Mouse (Mus musculus) kidney, adult 8-10 months (tissue): ENCODE measurements at regions not wholly inside any gene's neighbourhood (a gene's known extent, or its start where the extent isn't known, plus 50 kb on each side); places are given as distances from the start of the nearest gene placed in this dataset.

ENCODE experiments used
- DNase-seq, 2 experiments: peaks; one replicate each; pipeline ENCODE4 v3.0.0; 2022

DNA sequence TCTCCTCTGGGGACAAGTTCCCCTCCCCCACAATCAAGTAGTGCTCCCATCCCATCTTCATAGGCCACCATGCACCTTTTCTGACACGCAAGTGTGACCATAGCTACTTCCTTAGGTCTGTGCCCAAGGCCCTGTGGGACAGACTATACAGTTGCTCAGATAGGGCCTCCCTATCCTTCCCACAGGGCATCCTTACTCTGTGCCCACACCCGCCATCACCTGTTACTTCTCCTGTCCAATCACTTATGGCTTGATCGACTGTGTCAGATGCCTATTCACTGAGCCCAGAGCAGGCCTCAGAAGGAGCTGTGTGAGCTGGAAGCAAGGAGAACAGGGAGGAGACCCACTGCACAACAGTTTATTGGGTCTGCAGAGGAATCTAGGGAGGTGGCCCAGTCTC lies 56.6 kb upstream of the Lrpap1 start:
- no peak for DNase-seq

DNA sequence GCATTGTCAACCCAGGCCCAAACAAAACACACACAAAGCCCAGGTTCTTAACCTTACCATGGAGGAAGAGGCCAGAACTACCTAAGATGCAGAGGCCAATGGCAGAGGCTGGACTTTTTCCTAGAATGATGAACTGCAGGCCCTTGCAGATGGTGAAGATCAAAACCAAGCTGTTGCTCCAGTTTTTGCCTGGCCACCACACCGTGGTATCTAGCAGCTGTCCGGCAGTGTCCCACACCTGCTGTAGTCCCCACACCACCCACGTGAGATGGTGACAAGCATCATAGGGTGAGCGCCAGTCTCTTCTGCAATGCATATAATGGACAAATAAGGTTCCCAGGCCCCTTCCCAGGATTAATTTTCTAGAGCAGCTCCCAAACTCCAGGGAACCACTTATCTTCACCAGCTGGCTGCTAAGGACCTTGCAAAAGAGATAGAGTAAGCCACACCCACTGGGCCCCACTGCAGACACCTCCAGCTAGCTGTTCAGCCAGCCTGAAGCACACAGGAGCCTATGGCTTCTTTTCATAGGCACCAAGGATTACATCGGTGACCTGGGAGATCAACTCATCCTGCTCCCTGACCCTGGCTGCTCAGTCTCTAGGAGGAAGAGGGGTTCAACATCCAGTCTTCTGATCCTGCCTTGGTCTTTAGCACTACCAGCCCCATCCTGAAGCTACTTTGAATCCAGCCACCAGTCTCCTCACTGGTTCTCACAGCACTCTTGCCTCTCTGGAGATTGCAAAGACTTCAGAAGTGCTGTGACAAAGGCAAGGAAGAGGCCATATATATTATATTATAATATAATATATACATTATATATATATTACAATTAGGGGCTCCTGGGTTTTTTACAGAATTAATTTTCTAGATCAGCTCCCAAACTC lies 55.6 kb upstream of the Lrpap1 start:
- no peak for DNase-seq

DNA sequence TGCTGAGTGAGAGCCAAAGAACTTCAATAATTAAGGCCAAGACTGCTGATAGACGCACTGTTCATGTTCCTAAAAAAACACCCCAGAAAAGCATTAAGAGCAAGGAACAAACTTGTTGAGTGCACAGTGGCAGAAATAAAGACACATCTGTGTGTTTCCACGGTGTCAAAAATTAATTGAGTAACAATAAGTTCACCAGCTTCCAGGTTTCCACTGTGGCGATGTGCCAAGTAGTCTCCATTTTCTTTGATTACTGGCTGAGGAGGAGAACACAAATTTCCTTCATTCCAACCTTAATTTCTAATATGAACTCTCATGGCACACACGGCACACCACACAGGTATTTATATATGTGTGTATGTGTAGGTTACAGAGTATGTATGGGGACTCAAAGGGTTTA lies 54.3 kb upstream of the Lrpap1 start:
- no peak for DNase-seq

DNA sequence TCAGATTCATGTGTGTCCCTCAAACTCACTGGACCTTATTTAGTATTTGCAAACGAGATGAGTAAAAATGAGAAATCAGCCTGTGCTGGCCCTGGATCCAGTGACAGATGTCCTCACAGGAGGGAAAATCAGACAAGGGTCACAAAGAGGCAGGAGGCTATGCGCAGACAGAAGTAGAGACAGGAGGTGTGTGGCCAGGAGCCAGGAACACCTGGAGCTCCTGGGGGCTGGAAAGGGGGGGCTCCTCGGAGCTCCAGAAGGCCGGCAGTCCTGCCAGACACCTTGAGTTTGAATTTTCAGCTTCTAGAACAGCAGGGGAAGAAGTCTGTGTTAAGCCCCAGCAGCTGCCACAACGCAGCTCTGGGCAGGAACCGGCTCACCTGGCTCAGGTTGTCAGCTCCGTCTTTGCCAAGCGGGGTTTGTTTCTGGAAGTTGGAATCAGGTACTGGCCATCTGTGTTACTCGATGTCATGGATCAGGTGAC lies 53.7 kb upstream of the Lrpap1 start:
- DNase-seq, result no peak

DNA sequence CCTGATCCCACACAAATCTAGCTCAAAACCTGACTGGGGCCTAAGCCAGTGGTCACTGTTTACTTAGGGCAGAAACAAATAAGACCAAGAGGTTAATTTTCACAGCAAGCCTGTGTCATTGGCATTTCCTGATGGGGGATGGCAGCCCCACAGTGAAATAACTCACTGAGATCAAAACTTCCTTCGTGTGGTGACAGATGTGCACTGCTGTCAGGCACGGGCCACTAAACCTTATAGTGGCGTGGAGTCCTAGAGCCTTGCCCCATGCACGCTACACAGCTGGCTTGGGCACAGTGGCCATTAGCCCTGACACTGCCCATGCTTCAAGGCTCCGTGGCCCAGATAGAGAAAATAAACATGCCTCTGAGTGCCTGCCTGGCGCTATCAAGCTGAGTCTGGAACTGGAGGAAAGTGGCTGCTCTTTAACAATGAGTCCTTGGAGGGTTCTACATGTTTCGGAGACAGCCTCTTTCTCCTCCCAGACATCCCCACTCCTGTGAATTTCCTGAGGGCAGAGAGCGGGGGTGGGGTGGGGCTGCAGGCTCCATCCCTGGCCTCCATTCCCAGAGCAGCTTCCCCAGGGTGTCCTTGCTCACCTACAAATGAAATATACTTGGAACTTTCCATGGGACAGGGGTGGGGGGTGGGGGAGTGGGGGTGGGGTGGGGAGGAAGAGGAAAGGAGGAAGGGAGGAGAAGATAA lies 52.9 kb upstream of the Lrpap1 start:
- no peak for DNase-seq

DNA sequence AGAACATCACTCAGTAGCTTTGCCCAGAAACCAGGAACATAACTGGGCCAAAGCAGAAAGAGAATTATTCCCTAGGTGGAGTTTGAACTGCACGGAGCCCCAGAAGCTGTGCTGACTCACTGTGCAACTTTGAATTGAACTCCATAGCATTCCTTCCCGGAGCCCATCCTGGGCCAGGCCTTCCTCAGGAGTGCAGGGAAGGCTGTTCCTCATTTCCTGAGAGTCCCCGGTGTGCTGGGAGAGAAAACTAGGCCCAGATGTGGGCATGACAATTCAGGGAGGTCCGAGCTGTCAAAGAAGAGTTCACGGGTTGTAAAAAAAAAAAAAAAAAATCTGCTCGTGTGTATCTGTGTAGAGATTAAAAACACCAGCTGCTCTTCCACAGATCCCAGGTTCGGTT lies 50.8 kb upstream of the Lrpap1 start:
- DNase-seq, result no peak

DNA sequence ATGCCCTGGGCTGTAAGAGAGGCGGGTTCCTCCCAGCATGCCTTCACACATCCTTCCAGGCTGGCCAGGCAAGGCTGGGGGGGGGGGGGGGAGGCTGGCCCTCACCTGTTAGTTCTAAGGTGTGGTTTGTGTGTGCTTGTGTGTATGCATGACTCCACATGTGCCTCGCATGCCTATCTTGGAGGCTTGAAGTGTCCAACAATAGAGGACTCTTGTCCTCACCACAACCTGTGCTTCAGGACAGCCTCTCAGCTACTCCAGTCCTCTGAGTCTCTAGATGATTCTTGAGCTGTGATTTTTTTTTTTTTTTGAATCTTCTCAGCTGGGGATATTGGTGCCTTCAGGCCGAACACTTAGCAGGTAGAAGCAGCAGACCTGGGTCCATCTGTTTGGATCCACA lies 50.2 kb upstream of the Lrpap1 start:
- DNase-seq, result no peak
